Mouse (Mus musculus) gastrocnemius, postnatal 4 days (tissue): ENCODE measurements at regions not wholly inside any gene's neighbourhood (a gene's known extent, or its start where the extent isn't known, plus 50 kb on each side); places are given as distances from the start of the nearest gene placed in this dataset.

Experiments
- DNase-seq, 2 experiments: peaks; one replicate each; pipeline ENCODE4 v3.0.0; 2021 to 2022; ENCODE audit warnings: low spot score in 2 of 2, mixed read lengths in 2 of 2

- no peak for DNase-seq
Observed at GRCm38 (mm10) chr12:95937705-95938104, 245.7 kb downstream of the Flrt2 start.

DNA sequence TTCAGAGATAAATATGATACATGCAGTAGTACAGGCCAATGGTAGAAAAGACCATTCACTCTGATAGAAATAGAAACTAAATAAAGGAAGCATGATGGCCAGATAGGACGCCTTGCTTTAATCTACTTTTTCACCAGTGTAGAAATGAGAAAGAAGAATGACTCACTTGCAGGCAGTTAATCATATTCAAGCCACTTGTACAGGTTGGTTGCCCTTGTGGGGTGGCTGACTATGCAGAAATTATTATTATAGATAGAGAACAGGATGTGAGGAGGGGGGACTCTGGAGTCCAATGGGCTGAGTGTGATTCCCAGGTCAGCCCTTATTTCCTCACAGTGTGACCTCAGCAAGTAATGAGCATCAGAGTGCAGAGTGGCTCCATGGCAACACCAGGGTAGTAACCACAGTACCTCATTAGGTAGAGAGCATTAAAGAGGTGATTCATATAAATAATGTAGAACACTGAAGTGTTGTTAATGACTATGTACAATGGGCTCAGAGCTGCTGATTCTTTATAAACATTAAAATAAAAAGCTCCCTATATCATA is 248.5 kb downstream of the Flrt2 start:
- no peak for DNase-seq

GRCm38 (mm10) chr12:95959786-95960504 is 267.9 kb downstream of the Flrt2 start:
- no peak for DNase-seq

DNA sequence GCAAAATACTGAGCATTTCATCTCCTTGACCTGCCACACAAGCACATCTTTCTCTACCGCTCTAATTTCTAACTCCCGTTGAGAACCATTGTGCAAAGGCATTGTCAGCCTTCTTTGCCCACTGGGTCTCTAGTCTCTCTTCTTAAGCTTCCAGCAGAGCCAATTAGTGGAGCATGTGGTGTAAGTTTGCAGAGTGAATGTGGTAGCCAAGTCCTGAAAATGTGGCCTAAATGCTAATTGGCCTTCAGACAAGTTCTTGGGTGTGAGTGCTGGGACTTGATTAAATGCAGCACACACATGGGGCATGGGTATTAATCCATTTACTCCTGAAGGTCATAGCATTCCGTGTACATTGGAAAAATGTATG is 268.5 kb downstream of the Flrt2 start:
- DNase-seq: no peak

- peak in 1 of 2 experiments; percentile 8 for DNase-seq
Observed at GRCm38 (mm10) chr12:95962817-95963216, 270.8 kb downstream of the Flrt2 start.

- DNase-seq: no peak
Observed at GRCm38 (mm10) chr12:95988669-95989288, 296.8 kb downstream of the Flrt2 start.

GRCm38 (mm10) chr12:95994963-95995362 is 302.9 kb downstream of the Flrt2 start:
- no peak for DNase-seq

DNA sequence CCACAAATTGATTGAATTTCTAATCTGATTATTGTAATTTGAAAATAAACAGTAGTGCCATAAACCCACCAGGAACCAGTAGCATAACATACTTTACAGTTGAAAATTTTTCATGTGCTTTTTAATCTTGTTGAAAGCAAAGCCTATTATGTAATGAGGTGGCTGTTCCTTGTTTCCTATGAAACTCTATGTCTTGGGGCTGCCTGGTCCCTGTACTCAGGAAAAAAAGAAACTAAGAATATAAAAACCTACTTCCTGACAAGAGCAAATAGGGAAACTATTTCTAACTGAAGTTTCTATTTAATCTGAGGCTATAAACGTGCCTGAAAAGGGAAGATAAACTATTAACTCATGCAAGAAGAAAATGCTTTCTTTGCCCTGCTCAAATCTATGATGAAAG is 338.2 kb downstream of the Flrt2 start:
- no peak for DNase-seq

DNA sequence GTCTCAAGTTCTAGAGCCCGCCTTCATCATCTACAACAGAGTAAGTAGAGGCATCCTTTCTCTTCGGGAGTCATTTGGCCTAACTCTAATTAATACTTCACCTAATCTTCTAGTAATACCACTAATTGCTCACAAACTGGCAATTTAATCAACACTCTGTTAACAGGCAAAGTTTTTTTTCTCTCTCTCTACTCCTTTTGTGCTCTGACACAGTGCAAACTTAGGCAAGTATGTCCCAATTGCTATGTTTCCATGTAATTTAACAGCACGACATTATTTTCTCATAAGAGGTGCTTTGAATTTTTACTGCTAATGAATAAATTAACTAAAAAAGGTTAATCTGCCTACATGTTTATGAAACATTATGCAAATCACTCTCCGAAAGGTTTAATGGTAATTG is 383.3 kb downstream of the Flrt2 start:
- DNase-seq: no peak

DNA sequence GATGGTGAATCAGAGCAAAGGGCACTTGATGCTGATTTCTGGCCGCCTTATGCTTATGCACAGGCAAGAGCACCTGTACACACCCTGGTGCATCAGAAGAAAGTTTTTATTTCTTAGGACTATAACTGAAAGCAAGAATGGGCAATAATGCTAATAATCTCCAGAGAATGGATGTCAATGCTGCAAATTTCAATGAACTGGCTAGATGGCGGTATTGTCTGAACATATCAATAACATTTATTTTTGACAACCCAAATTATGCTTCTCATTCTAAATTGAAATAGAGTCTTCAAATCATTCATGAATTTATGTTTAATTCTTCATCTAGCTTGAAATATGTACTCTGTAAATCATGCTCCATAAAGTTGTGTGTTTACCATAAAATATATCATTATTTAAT is 399.0 kb downstream of the Flrt2 start:
- no peak for DNase-seq

- no peak for DNase-seq
Observed at GRCm38 (mm10) chr12:96106254-96106653, 414.2 kb downstream of the Flrt2 start.

DNA sequence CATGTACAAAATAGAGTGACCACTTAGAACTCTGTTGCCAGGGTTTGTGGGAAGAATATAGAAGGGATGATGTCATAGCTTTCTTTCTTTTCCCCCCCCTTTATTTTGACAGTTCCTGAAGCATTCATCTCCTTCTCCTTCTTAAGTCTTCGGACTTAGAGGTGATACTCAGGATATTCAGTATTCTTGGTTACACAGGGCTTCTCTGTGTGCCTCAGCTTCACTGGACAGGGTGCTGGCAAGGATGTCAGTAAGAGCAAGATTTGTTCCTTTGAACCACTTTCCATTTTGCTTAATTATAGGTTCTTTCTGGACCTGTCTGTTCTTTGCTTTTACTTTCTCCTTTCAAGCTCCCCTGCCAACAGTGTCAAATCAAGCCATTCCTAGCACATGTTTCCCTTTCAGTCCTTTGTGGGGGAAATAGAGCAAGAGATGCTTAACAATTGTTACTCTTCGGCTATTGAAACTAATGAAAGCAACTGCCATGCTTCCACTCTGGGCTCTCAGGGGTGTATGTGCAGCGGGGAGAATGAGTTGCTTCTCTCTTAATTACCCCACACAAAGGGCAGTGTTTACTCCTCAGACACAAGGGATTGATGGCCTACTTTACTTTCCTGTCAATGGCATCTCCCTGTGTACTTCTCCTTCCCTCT is 422.8 kb downstream of the Flrt2 start:
- DNase-seq: no peak

GRCm38 (mm10) chr12:96117553-96117952 is 425.5 kb downstream of the Flrt2 start:
- no peak for DNase-seq

DNA sequence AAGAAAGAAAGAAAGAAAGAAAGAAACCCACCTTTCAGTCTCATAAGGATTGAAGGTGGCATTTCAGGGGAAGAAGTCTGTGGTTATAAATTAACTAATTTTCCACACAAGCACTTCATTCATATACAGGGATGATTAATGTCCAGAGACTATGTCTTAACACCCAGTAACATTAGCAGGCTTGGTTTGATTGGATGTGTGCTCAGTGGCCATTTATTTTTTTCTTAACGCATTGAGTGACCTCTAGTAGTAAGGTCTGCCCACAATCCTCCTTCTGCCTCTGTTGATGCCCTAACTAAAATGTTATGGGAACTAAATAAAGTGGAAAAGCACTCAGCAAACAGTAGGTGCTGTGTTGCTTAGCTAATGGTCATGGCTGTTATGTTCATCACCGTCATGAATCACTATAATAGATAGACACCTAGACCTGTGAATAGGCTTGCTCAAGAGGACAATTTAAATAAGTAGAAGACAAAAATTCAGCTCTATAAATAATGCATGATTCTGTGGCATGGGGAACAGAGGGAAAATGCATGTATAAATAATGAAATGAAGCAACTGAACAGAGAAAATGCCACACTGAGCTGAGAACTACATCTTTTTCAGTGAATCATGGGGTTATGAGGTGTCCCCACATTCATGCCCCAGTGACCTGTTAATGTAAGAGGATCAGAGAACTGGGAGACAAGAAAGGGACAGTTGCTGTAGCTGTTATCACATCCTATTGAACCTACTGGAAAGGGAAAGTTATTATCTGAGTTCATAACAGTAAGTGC is 432.3 kb downstream of the Flrt2 start:
- no peak for DNase-seq

- DNase-seq: no peak
Observed at GRCm38 (mm10) chr12:96129870-96130454, 437.9 kb downstream of the Flrt2 start.

- no peak for DNase-seq
Observed at GRCm38 (mm10) chr12:96130796-96131512, 438.9 kb downstream of the Flrt2 start.

- no peak for DNase-seq
Observed at GRCm38 (mm10) chr12:96134136-96134535, 442.1 kb downstream of the Flrt2 start.

- no peak for DNase-seq
Observed at GRCm38 (mm10) chr12:96141748-96142147, 449.7 kb downstream of the Flrt2 start.

GRCm38 (mm10) chr12:96154095-96154494 is 462.1 kb downstream of the Flrt2 start:
- DNase-seq: no peak

DNA sequence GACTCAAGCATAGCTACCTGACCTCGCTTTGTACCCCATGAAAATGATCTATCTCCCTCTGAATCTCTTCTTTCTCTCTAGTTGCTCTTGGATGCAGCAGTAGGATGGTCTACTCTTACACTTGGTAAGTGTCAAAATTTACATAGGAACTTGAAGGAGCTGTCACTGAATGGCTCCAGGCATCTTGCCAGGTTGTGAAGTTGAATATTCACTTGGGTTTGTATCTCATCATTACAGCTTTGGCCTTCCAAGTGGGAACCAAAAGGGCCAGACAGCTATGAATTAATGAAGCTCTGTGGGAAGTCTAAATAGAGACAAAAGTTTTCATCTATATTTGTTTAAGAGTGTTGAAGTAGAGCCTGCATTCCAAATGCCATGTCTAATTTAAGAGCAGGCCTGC is 475.5 kb downstream of the Flrt2 start:
- DNase-seq: no peak
